Mouse (Mus musculus) right cerebral cortex, adult 18-20 months (tissue): Measurements from ENCODE around the gene Psmb7.

Source experiments
- DNase-seq: peaks from one replicate; pipeline ENCODE4 v3.0.0; 2022; ENCODE audit warnings: mixed read lengths

The Psmb7 gene

GRCm38 (mm10) chr2:38543158-38543557, 100.7 kb downstream of the Psmb7 start:
- DNase-seq: no peak

- DNase-seq: no peak
Measured at GRCm38 (mm10) chr2:38542366-38542765, 101.5 kb downstream of the Psmb7 start.

- DNase-seq: no peak
Measured at GRCm38 (mm10) chr2:38541570-38541969, 102.3 kb downstream of the Psmb7 start.

GRCm38 (mm10) chr2:38541101-38541500, 102.8 kb downstream of the Psmb7 start:
- no peak for DNase-seq

- DNase-seq: no peak
Measured at GRCm38 (mm10) chr2:38540666-38541065, 103.2 kb downstream of the Psmb7 start.

- no peak for DNase-seq
Measured at GRCm38 (mm10) chr2:38539677-38540076, 104.2 kb downstream of the Psmb7 start.
